Mouse (Mus musculus) CD8-positive naive resting alpha-beta T cell, adult 2 months (primary cell): ENCODE measurements around the gene Pde4dip.

Experiments
- DNase-seq, 2 experiments: peaks; one replicate each; pipeline ENCODE4 v3.0.0; 2022; ENCODE audit warnings: low read depth in 2 of 2, low spot score in 2 of 2

The Pde4dip gene

DNA sequence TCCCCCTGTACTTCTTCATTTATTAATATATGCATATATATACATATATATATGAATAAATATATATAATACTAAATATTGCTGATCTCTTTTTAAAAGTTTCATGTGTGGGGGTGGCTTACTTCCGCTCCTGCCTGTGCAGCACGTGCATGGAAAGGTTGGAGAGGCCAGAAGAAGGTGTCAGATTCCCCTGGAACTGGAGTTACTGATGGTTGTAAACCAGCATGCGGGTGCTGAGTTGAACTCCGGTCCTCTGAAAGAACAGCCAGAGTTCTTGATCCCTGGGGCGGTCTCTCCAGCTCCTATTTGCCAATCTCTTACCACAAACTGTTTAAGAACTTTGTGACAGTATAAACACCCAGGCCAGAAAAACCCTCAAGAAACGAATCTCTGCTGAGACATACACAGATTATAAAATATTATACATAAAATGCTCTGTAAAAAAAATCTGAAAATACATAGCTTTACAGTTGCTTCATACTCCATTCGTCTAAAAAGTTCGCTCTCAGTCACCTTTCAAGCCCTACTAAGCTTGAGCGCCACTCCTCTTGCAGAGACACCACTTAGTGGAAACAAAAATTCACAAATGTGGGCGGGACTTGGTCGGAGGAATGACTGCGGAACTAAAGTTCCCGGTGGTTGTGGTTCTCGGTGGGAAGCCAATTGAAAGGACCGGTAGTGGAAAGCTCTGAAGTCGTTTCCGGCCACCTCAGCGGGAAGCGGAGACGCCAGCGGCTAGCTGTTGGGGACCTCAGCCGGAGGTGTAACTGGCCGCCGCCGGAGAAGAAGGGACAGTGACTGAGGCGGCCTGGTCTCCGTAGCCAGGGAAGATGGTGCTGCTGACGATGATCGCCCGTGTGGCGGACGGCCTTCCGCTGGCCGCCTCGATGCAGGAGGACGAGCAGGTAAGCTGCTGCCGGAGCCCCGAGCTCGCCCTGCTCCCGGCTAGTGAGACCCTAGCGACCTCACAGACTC, 12.3 kb upstream of the Pde4dip start, which contains the start of gene Sec22b:
TSS of gene Sec22b (plus strand) at position 675 of the 975 bp plus-strand sequence.
- peak; percentile 82 for DNase-seq

DNA sequence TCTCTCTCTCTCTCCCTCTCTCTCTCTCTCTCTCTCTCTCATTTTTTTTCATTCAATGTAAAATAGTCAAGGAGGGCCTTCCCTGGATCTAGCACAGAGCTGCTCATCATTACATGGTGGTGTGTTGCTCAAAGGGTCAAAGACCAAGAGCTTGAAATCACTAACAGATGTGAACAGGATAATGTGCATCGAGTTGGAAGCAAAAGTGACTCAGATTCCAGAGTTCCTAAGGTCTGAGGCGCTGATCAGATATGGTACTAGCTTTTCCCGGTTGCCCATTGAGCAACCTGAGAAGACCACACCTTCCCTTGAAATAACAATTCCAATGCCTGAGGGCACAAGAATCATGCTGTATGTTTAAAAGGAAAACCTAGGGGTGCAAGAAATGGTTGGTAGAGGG, 9.9 kb upstream of the Pde4dip start:
- no peak for DNase-seq

DNA sequence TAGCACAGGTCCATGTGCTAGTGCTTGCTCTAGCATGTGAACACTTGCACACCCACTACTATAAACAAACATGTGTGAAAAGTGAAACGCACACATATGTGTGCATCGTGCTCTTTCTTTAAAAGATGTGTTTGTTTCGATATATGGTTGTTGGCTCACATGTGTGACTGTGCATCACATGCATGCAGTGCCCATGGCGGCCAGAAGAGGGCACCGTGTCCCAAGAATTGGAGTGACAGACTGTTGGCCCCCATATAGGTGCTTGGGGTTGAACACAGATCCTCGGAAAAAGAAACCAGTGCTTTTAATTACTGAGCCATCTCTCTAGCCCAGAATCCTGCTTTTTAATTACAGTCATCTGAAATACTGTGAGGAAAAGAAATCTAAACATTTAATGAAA, 6.2 kb upstream of the Pde4dip start:
- peak; percentile 27 to 37 for DNase-seq

DNA sequence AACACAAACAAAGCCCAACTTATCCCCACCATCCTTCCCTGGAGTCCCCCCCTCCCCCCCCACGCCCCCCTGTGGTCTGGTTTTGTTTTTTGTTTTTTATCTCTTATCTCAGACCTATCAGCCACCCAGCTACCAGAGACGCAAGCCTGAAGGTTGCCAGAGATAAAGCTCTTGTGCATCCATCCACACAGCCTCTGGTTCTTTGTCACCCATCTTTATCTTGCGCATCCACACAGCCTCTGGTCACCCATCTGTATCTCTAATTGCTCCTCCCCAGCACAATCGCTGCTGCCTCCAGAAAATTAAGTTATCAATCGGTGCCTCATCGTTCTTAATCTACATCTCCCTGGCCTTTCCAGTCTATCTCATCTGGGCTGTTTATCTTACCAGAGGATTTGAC, 1.7 kb upstream of the Pde4dip start:
- DNase-seq: no peak

DNA sequence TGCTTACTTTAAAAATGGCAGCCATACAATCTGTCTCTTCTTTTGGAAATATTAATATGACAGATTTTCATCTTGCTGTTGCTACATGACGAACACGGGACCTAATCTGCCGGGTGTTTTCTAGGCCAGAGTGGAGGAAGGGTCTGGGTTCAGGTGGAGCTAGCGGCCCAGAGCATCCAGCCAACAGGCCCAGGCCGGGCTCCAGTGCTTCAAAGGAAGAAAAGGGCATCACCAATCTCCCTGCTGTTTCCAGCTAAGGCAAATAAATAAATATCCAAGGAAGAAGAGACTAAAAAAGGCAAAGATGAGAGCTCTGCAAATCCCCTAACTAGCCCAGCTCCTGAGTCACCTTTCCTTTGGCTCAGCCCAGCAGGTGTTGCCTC, 731 bp downstream of the Pde4dip start:
- DNase-seq: no peak

DNA sequence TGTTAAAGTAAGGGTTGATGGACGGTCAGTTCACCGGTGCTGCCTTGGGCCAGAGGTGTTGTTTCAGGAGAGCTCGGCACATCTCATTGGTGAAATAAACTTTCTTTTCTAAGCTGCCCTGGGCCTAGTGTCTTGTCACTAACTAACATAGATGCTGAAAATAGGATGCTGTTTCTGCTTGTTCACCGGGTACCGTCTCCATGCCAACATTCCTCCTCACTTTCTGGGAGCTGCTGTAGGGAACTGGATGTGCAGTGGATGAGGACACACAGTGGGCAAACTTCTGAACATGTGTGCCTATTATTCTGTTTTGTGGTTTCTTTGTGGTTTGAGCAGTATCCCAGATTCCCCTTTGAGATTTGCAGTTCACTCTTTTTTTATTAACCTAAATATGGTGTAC, 6.9 kb downstream of the Pde4dip start:
- no peak for DNase-seq

DNA sequence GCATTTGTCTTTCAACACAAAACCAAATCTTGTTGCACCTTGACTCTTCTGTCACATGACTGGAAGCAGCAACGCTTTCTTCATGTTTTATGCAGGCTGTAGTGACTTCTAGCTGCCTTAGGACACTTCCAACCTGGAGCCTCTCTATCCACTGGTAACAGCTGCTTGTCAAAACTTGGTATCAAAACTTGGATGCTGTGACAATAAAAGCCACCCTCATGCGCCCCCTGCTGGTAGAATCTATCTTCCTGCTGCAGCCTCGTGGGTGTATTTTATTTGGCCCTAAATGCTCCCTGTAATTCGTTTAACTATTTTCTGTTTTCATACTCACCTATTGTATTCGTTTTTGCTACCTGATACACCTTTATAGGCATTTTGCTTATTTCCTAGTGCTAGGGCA, 9.3 kb downstream of the Pde4dip start:
- DNase-seq: peak; percentile 71 to 77

DNA sequence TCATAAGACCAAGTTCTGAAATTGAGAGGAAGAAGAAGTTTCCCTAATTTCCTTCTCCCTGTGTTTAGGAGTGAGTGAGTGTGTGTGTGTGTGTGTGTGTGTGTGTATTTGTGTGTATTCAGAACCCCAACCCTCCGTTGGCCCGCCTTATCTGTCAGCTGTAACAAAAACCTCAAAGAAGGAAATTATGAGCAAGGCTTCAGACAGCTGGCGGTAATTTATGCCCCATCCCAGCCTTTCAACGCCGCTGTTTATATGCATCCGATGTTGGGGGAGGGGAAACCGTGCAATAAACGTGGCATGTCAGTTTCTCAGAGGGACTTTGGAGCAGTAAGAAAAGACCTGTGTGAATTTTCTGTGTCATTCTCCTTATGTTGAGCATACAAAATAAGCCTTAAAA, 12.2 kb downstream of the Pde4dip start:
- no peak for DNase-seq

DNA sequence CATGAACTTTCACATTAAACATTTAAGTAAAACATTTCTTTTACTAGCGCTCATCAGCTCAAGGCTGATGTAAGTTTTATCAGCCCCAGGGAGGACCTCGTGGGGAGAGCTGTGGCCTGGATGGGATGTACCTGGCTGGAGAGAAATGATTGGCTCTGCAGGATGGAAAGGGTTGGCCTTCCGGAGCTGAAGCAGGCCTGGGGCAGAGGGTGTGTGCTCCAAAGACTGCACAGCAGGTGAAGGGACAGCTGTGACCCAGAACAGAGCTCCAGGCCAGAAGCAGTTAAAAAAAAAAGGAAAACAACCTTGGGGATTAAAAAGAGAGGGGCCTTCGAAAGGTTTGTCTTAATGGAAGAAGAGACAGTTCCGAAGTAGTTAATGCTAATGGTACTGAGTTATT, 13.7 kb downstream of the Pde4dip start:
- no peak for DNase-seq

DNA sequence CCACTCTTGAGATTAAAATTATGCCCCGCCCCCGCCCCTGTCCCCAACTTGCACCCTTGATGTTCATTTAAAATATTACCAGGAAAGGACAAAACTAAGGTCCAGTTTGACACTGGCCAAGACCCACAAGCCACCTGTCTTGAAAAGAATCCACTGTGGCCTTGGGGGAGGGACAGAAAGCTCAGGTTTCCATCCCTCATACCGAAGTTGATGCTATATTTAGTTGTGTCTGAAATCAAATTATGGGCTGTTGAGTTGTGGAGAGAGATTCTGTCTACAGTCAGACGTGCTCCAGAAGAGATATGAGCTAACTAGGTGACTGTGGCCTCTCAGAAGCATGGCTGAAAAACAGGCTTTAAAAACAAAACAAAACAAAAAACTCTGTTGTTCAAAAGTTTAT, 18.8 kb downstream of the Pde4dip start:
- DNase-seq: no peak

DNA sequence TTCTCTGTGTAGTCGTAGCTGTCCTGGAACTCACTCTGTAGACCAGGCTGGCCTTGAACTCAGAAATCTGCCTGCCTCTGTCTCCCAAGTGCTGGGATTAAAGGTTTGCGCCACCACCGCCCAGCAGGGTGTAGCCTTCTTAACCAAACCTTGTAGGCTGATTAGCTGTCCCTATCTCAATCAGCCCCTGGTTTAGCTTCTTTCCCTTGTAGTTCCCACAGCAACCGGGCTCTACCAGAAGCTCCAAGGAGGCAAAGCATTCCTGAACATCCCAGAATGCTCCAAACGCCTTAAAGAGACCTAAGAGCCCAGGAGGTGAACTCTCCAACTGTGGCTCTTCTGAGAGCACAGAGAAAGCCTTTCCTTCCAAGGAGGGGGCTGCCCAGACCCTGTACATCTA, 19.8 kb downstream of the Pde4dip start:
- no peak for DNase-seq

DNA sequence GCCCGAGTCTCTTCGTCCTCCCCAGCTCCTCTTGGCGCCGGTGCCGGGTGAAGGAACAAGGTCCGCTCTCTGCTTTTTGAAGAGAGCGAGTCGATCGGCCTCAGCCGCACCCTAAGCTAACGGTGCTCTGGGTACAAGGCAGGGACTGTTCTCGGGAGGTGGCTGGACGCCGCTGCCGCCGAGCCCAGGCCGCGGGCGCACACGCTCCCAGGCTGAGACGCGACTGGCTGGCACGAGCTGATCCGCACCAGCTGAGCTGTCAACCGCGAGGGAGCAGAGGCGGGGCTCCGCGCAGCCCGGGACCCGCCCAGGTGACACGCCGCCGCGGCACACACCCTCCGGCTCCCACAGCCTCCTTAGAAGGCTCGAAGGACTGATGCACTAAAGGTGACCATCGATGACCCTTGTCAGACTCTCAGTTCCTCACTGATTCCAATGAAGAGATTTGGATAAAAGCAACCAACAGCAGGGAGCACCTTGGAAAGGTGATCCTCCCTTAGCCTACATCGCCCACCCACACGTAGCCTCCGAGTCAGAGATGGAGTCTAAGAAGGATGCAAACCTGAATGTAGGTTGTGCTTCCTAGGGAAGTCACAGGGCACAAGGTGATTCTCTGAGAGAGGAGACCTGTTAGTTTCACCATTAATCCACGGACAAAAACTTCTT, 20.4 kb downstream of the Pde4dip start:
- peak in 1 of 2 experiments; percentile 15 for DNase-seq

DNA sequence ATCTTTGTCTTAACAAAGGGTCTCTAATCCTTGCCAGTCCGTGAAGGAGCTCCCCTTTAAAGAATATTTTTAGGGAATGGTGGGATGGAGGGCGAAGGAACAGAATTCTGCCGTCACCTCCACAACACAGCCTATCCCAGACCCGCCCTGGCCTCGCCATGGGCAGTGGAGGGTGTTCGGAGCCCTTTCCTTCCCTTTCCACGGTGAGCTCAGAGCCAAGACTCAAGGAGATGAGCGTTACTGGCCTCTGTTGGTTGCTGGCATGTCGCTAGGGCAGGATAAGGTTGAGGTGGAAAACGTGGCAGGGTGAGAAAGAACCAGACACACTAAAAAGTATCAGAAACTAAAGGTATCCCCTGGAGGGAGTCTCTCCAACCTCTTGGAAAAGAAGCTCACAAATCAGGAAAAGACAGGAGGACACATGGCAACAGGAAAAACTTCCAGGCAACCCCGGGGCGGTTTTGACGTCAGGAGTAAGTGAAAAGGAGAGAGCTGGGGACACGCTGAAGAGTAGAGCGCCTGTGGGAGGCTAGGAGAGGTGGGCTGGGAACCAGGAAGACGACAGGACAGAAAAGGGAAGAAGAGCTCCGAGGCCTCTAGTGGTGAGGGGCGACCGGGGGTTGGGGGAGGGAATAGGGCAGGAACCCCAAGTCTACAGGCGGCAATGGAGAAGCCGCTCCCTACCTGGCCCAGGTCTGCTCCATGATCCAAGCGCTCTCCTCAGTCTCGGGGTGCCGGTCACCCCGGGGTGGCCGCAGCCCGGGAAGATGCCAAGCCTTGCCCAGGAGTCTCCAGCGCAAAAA, 21.1 kb downstream of the Pde4dip start:
- no peak for DNase-seq

DNA sequence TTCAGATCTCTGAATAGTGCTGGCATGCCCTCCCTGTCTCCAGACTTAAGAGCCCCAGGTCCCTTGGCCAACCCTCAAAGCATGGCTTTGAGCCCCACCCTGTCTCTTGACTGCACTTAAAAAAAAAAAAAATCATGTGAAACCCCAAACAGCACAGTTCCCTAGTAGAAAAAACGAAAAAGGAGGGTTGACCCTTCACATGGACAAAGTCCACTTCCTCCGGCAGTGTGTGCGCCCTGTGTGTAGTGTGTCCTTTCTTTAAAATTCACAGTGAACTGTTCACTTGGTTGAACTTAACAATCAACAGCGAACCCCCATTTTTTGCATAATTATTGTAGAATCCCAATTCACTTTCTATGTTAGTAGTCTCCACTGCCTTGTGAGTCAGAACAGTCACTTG, 21.8 kb downstream of the Pde4dip start:
- DNase-seq: no peak

DNA sequence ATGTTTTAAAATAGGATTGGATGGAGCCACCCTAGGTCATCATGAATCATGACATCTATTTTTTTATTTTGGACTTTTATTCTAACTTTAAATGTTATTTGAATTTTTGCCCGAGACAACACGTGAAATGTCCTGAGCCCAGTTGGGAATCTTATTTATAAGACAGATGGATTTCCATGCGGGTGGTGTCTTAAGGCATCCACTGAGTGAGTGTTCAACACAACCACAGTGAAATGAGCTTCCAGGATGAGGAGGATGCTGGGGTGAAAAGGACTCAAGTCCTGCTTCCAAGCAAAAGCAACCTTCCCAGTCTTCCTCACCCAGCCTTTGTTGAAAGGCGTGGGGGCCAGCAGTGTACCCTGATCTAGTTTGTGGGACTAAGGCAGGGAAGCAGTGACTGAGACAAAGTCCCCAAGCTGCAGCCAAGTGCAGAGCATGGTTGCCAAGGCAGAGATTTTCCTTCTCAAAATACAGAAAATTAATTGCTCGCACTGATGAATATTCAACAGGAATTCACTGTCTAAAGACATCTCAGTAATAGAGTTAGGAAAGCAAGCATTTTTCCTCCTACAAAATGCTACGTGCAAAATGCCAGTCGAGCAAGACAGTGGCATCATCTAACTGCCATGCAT, 27.6 kb downstream of the Pde4dip start:
- DNase-seq: no peak

DNA sequence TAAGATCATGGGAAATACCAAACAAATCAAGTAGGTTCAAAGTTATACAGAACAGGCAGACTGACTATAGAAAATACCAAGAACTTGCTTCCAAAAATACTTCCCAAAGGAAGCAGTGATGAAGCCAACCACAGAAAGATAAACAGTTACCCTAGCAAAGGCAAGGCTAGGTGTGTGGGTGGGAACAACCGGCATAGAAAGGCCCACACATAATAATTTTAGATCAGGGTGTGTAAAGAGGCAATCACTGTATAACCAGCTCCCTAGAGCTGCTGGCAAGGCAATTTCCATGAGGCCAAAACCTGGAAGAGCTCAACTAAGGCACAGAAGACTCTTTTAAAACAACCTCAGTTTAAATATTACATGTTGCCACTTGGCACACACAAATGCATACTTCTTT, 29.1 kb downstream of the Pde4dip start:
- no peak for DNase-seq

DNA sequence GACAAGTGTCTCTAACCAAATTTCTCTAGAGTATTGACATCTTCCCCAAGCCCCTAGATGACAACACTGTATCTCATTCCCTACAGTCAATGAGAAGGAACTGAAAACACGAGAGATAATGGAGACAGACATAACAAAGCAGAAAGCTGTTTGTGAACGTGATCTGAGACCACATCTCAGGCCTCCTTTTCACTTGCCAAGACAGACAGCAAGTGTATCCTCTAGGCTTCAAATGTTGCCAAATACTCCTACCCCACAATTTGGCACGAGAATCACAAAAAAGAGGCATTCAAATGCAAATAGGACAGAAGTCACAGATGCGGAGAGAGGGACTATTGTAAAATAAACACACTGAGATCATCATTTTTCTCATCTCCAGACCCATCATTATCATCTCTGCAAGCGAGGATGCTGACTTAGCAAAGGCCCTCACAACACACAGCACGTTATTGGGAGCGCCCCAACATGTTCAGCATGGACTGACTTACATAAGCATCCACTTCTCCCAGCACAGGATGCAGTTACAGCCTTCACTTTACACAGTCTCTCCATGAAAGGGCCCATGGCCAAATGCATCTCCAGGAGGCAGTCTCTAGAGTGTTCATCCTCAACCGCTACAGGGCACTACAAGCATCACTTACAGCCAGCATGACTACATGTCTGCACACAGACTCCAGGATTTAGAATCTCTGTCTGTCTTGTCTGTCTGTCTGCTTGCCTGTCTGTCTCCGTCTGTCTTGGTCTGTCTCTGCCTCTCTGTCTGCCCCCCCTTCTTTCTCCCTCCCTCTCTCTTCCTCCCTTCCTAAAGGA, 33.7 kb downstream of the Pde4dip start:
- DNase-seq: no peak

DNA sequence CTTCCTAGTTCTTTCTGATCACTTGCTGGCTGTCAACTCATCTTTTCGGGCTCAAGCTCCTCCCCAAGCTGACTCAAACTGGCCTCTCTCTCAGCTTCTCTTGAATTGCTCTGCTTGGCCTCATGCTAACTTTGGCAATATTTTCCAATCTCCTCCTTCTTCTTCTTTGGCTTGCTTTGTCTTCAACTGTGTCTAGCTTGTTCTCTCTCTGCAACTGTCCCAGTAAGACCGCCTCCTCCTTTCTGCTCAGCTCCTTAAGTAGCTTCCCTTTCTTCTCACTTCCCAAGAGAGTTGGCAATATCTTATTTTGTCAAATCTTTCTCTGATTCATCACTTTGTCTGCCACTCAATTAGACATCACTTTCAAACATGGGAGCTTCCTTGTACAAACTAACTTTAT, 36.7 kb downstream of the Pde4dip start:
- no peak for DNase-seq

DNA sequence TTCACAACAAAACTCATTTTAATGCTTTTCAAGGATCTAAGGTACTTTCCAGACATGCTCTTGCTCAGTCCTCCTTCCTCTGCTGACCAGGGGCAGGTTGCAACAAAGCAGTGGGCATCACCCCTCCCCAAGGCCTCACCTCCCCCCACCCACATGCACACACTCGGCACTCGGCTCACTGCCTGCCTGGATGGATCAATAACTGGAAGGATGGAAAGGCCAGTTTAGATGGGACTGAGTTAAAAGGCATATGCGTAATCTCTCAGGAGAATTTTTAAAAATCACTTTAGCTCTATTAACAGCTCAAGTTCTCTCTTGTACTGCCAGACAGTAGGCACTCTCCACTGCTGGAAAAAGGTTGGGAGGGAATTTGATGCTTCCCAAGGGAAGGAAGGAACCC, 40.9 kb downstream of the Pde4dip start:
- DNase-seq: no peak

DNA sequence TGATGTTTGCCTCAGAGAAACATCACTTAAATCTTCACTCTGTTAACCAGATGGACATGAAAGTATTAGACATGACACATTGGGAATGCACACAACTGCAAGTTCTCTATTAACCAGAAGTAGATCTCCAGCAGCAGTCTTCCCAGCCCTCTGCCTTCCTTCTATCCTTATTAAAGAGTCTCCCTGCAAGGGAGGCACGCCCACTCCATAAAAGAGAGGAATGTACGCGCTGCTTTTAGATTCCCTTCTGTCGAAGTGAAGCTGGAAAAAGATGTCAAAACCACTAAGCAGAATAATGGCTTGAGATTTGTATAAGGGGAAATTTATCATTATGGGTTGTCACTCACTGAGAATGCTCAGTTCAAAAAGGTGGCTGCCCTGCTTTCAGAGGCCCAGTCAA, 42.1 kb downstream of the Pde4dip start:
- no peak for DNase-seq
